Mouse (Mus musculus): ENCODE data around the gene Mettl16. TPM values are rescaled to one million over a fixed set of nuclear protein-coding genes. Genes with fewer than 3 reads are reported as not detected.
"Not testable (repeated sequence)": the region's sequence is repeated elsewhere in the genome, so short reads cannot be mapped to it uniquely, and the experiment has no call there.

The Mettl16 gene
- total RNA-seq, 2 experiments from 2014 or later = 10.5 to 14.6 TPM

DNA sequence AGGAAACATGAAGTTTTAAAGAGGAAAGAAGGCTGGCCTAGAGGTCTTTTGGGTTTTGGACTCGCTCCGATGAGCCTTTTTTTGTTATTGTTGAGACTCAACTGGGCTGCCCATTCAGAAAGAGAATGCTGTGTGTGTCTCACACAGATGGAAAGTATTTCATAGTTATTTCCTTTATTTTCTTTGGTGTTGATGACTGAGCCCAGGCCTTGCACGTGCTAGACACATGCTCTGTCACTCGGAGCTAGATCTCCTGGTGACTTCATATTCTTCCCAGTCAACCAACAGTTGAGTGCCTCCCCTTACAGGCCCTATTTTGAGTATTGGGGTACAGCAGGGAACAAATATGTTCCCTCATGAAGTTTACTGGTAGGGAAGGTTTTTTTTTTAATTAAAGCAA, 1.0 kb downstream of the Mettl16 start:
- no peak for DNase-seq (ENCODE audit: low spot score in 2 of 2)

GRCm38 (mm10) chr11:74772386-74772785, 1.8 kb downstream of the Mettl16 start:
- DNase-seq (ENCODE audit: low spot score in 2 of 2) = no peak

- DNase-seq (ENCODE audit: low spot score in 2 of 2) = no peak
These were observed 22.2 kb downstream of the Mettl16 start for GRCm38 (mm10) chr11:74792874-74793273.

GRCm38 (mm10) chr11:74800658-74801057, 30.0 kb downstream of the Mettl16 start:
- DNase-seq (ENCODE audit: low spot score in 2 of 2) = no peak

DNA sequence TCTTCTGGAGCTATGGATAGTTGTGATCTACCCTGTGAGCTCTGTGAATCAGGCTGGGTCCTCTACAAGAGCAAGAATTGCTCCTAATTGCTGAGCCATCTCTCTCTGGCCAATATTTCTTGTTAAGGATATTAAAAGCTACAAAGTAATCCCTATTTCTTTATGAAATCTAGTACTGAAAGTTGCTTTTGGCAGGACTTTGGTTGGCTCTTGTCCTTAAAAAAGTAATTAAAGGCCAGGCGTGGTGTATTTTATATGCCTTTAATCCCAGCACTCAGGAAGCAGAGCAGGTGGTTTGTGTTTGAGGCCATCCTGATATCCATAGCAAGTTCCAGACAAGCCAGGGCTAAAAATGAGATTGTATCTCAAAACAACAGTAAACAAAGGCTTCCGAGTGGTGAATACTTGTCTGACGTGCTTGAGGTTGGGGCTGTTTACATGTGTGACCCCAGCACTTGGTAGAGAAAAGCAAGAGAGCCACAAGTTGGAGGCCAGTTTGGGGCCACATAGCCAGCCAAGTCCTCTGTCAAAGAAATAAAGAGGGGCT, 33.5 kb downstream of the Mettl16 start:
- DNase-seq (ENCODE audit: low spot score in 2 of 2) = no peak

DNA sequence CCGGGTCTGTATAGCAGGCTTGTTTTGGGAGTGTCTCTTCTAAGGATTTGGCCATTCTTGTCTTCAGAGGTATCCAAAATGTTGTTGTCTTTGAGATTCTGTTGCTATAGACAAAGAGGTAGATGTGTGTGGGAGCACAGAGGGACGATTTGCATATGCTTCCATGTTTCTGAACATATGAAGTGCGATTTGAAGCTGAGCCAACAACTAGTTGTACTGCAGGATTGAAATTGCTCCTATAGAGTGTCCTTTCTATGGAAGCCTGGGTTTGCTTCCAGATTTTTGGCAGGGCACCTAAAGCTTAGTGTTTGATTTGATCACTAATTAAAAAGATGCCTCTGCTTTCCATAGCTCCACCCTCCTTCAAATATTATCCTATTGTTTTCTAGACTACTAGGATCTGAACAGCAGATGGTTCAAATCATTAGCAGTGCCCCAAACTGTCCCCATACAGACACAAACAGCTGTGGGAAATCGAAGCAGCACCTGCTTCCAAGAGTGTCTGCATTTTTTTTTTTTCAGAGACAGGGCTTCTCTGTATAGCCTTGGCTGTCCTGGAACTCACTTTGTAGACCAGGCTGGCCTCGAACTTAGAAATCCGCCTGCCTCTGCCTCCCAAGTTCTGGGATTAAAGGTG, 36.7 kb downstream of the Mettl16 start:
- no peak for DNase-seq (ENCODE audit: low spot score in 2 of 2)

GRCm38 (mm10) chr11:74808251-74808853, 37.7 kb downstream of the Mettl16 start:
- DNase-seq (ENCODE audit: low spot score in 2 of 2) = no peak

DNA sequence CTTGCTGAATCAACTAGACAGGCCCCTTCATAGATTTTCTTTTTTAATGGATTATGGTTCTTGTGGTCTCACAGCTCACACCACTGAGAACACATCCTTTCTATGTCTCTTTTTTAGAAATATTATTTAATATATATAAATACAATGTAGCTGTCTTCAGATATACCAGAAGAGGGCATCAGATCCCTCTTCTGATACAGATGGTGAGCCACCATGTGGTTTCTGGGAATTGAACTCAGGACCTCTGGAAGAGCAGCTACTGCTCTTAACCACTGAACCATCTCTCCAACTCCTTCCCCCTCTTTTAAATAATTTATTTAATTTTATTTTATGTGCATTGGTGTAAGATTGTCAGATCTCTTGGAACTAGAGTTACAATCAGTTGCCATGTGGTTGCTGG, 39.5 kb downstream of the Mettl16 start:
- no peak for DNase-seq (ENCODE audit: low spot score in 2 of 2)

GRCm38 (mm10) chr11:74811027-74811426, 40.4 kb downstream of the Mettl16 start:
- not testable (repeated sequence) for DNase-seq (ENCODE audit: low spot score in 2 of 2)

GRCm38 (mm10) chr11:74811538-74811937, 40.9 kb downstream of the Mettl16 start:
- DNase-seq (ENCODE audit: low spot score in 2 of 2) = no peak

GRCm38 (mm10) chr11:74815795-74816194, 45.2 kb downstream of the Mettl16 start:
- DNase-seq (ENCODE audit: low spot score in 2 of 2) = no peak

GRCm38 (mm10) chr11:74820921-74821320, 50.3 kb downstream of the Mettl16 start:
- DNase-seq (ENCODE audit: low spot score in 2 of 2) = no peak

GRCm38 (mm10) chr11:74821463-74821862, 50.8 kb downstream of the Mettl16 start:
- no peak for DNase-seq (ENCODE audit: low spot score in 2 of 2)

GRCm38 (mm10) chr11:74822746-74823440, 52.3 kb downstream of the Mettl16 start:
- no peak for DNase-seq (ENCODE audit: low spot score in 2 of 2)

- DNase-seq (ENCODE audit: low spot score in 2 of 2) = peak in 1 of 2 experiments; percentile 9
These were observed 55.5 kb downstream of the Mettl16 start for GRCm38 (mm10) chr11:74826151-74826550.

DNA sequence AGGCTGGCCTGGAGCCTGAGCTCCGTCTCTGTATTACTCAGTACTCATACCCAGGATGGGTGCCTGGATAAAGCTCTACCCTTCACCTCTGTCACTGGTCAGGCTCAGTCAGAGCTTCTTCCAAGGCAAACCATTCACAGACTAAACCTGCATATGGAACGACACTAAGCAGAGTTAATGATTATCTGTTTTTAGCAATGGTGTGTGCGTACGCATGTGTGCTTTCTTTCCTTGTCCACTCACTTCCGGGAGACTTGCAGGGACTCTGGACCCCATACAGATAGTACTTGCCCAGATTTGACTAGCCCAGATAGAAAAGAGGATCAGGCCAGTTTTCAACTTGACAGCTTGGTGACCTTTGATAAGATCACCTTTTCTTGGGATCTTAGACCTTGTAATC, 56.1 kb downstream of the Mettl16 start:
- DNase-seq (ENCODE audit: low spot score in 2 of 2) = no peak

DNA sequence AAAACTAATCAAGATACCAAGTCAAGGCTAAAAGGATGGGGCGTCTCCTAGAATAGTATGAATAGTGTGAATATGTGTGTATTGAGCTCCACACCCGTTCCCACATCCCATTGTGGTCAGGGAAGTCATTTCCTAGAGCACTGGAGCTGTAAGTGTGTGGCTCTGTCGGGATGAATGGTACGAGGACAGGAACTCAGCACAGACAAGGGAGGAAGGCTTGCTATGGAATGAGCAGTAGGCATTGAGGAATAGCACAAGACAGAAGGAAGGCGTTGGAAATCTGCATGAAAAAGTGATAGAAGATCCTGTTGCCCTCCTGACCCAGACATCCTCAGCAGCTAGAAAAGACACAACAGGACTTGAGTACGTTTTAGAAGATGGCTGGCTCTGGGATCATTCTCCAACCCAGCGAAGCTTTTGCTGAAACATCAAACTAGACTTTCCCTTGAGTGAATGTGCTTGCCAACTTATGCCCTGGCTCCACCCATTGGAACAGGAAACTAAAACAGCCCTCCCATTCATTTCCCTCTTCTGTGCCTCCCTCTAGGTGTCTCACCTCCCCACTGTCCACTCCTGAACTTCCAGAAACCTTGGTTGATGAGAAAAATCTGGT, 57.3 kb downstream of the Mettl16 start:
- DNase-seq (ENCODE audit: low spot score in 2 of 2) = no peak

DNA sequence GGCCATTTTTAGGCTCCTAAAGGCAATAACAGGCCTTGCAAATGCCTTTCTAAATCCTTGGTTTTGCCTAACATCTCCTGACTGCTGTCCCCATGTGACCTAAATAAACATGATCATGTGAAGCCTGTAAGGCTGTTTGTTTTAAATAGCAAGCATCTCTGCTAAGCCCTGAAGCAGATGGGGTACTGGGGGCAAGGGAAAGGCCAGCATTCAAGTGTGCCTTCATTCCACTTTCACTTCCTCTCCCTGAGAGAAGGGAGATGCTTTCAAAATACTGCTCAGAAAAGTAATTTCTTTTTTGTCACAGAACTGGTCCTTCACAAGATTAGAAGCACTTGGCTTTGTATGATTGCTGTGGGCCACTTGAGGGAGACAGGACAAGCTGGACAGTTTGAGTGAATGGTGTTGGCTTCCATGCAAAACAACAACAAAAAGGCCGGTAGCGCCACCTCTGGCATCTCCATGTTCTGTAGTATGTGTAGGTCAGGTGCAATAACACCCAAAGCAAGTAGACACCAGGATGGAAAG, 57.8 kb downstream of the Mettl16 start:
- DNase-seq (ENCODE audit: low spot score in 2 of 2) = no peak

- DNase-seq (ENCODE audit: low spot score in 2 of 2) = no peak
These were observed 58.4 kb downstream of the Mettl16 start for GRCm38 (mm10) chr11:74828965-74829550.

- DNase-seq (ENCODE audit: low spot score in 2 of 2) = peak; percentile 76 to 86
These were observed 59.2 kb downstream of the Mettl16 start for GRCm38 (mm10) chr11:74829812-74830211.
